Mouse (Mus musculus): ENCODE data around the gene Trpm1. TPM values are rescaled to one million over a fixed set of nuclear protein-coding genes. Genes with fewer than 3 reads are reported as not detected.

Trpm1 gene
- polyA plus RNA-seq, 1 experiment: 1.7 TPM

DNA sequence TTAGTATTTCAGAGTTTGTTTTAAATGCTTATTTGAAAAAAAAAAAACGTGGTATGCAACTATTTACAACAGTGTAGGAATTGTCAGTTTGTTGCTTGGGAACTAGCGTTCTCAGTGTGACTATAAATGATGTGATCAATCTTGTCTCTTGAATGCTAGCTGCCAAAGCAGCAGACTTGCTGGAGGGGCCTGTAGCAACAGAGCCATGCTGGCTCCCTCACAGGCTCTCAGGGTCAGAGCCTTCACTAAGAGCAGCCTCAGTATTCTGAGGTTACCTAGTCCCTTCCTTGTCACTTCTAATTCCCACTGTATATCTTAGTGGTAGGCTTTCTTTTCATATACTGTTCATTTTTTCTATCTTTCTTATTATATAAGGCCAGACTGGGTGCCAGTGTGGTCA, 157.1 kb downstream of the Trpm1 start:
- no peak overlapping the region for H3K4me3 ChIP-seq (ENCODE audit: control insufficient read depth, insufficient read depth, low read length)
- 0 out of 2 replicates have a peak, but pooled peaks cover 3% of the 10 kb centered on the region for H3K36me3 ChIP-seq (ENCODE audit: control insufficient read depth, insufficient read depth, low read length)
- DNase-seq: no peak
- H3K27me3 ChIP-seq (ENCODE audit: control insufficient read depth, insufficient read depth, low read length): no peaks in the 10 kb centered on the region
- H3K4me1 ChIP-seq (replicated peaks; ENCODE audit: control insufficient read depth, insufficient read depth, low read length): no peaks in the 10 kb centered on the region
- H3K27ac ChIP-seq (ENCODE audit: control insufficient read depth, insufficient read depth, low read length): no peak overlapping the region
- 87% methylated on average over 2 of the region's 2 CpGs for WGBS
- TF ChIP-seq CTCF (IDR thresholded peaks at IDR 0.05; ENCODE audit: borderline replicate concordance, control insufficient read depth, extremely low read depth, insufficient read depth, low read length, poor library complexity) (no peak), POLR2A (IDR thresholded peaks at IDR 0.05; ENCODE audit: control insufficient read depth, extremely low read depth, insufficient read depth, low read length, poor library complexity) (no peak)

DNA sequence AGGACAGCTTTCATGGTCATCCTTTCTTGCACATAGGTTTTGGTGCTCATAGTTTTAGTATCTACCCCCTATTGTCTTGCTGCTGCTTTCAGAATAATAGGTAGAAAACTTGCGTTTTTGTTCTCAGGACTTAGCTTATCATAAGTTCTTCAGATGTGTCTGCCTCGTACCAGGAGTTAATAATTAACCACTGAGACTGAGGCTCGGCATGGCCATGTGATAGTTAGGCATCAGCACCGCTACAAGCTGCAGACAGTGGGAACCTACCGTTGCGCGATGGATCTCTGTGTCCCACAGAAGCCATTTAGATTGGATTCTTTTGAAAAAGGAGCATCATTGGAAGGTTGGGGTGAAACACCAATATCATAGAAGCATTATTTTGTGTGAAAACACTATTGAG, 159.2 kb downstream of the Trpm1 start:
- 0 out of 2 replicates have a peak, but pooled peaks cover 3% of the 10 kb centered on the region for H3K36me3 ChIP-seq (ENCODE audit: control insufficient read depth, insufficient read depth, low read length)

More for the DNA sequence above, 159.2 kb downstream of the Trpm1 start:
- H3K27ac ChIP-seq (ENCODE audit: control insufficient read depth, insufficient read depth, low read length): no peak overlapping the region
- H3K4me3 ChIP-seq (ENCODE audit: control insufficient read depth, insufficient read depth, low read length): no peak overlapping the region
- WGBS: 97% methylated on average over 7 of the region's 7 CpGs
- no peaks in the 10 kb centered on the region for H3K4me1 ChIP-seq (replicated peaks; ENCODE audit: control insufficient read depth, insufficient read depth, low read length)
- TF ChIP-seq CTCF (IDR thresholded peaks at IDR 0.05; ENCODE audit: borderline replicate concordance, control insufficient read depth, extremely low read depth, insufficient read depth, low read length, poor library complexity): no peak
- TF ChIP-seq POLR2A (IDR thresholded peaks at IDR 0.05; ENCODE audit: control insufficient read depth, extremely low read depth, insufficient read depth, low read length, poor library complexity): no peak
- no peak for DNase-seq
- no peaks in the 10 kb centered on the region for H3K27me3 ChIP-seq (ENCODE audit: control insufficient read depth, insufficient read depth, low read length)

Other genes starting within 250 kb of the Trpm1 start
- not detected in 2 replicates for gene E030018B13Rik, start 237.0 kb upstream of the Trpm1 start, polyA plus RNA-seq (2012; rRNA removed)
- gene Klf13, start 214.9 kb upstream of the Trpm1 start, polyA plus RNA-seq (2012; rRNA removed): 172 and 234 TPM in 2 replicates
- gene Mtmr10, start 133.8 kb downstream of the Trpm1 start, polyA plus RNA-seq (2012; rRNA removed): 4.5 and 4.8 TPM in 2 replicates
- gene Fan1, start 220.3 kb downstream of the Trpm1 start, polyA plus RNA-seq (2012; rRNA removed): 2.8 and 3.3 TPM in 2 replicates
- gene Mphosph10, start 238.4 kb downstream of the Trpm1 start, polyA plus RNA-seq (2012; rRNA removed): 1.6 and 1.8 TPM in 2 replicates
- gene Mcee, start 238.8 kb downstream of the Trpm1 start, polyA plus RNA-seq (2012; rRNA removed): 15.0 and 16.9 TPM in 2 replicates

All from thymus, adult 2 months (tissue).